Mouse (Mus musculus): ENCODE measurements at regions not wholly inside any gene's neighbourhood (a gene's known extent, or its start where the extent isn't known, plus 50 kb on each side); places are given as distances from the start of the nearest gene placed in this dataset.

DNA sequence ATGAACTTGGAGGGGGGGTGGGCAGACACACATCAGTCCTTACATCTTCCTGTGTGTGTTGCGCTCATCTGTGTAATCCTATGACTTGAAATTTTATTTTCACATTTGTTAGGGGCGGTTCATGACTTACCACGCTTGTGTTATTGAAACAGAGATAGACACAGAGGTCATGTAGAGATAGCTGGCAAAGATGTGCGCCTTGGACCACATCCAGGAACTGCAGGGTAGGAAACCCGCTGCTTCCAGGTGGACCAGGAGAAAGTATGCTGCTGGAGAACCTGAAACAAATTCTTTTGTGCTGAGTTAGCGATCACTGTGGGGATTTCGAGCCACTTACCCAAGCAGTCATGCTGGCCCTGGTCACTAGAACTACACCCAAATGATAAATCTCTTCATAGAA, 89.1 kb downstream of the Kcnj2 start:
- DNase-seq (ENCODE audit: low spot score) (no peak), ATAC-seq (ENCODE audit: low FRiP score) (no peak)
- H3K4me1 ChIP-seq (ENCODE audit: insufficient read depth, low read length): no peaks in the 10 kb centered on the region
- WGBS: 89% methylated on average over 7 of the region's 7 CpGs
- no peak overlapping the region for H3K4me2 ChIP-seq (ENCODE audit: low read depth, low read length, poor library complexity, severe bottlenecking)
- H3K9me3 ChIP-seq (ENCODE audit: low read length): no peaks in the 10 kb centered on the region
- no peaks in the 10 kb centered on the region for H3K36me3 ChIP-seq (ENCODE audit: insufficient read depth, low read length)
- TF ChIP-seq CTCF (IDR thresholded peaks at IDR 0.05): no peak
- H3K27ac ChIP-seq (ENCODE audit: low read depth, low read length): no peak overlapping the region
- H3K4me3 ChIP-seq (ENCODE audit: low read depth, low read length): no peak overlapping the region
- H3K27me3 ChIP-seq (ENCODE audit: insufficient read depth, low read length): no peaks in the 10 kb centered on the region
- H3K9ac ChIP-seq (replicated peaks; ENCODE audit: low read length, poor library complexity, severe bottlenecking): no peak overlapping the region

DNA sequence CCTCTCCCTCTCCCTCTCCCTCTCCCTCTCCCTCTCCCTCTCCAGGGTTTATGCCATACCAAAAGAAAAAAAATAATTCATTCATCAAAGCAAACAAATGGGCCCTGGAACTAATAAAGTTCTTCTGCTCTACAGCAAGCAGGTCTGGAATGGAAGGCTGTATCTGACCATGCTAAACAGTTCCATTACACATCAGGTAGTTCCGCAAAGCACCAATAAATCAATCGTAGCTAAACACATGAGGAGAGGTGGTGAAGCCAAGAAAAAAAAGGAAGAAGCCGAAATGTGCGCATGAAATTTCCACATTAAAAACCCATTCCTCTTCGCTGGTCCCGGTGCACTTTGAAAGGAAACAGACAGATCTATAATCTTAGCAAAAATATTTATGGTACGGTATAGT, 89.8 kb downstream of the Kcnj2 start:
- TF ChIP-seq CTCF (IDR thresholded peaks at IDR 0.05): no peak
- H3K27me3 ChIP-seq (ENCODE audit: insufficient read depth, low read length): no peaks in the 10 kb centered on the region
- H3K4me3 ChIP-seq (ENCODE audit: low read depth, low read length): no peak overlapping the region
- ATAC-seq (ENCODE audit: low FRiP score): no peak
- no peak overlapping the region for H3K27ac ChIP-seq (ENCODE audit: low read depth, low read length)
- 90% methylated on average over 7 of the region's 7 CpGs for WGBS
- no peak overlapping the region for H3K9ac ChIP-seq (replicated peaks; ENCODE audit: low read length, poor library complexity, severe bottlenecking)
- DNase-seq (ENCODE audit: low spot score): no peak
- no peaks in the 10 kb centered on the region for H3K9me3 ChIP-seq (ENCODE audit: low read length)
- no peaks in the 10 kb centered on the region for H3K4me1 ChIP-seq (ENCODE audit: insufficient read depth, low read length)
- no peak overlapping the region for H3K4me2 ChIP-seq (ENCODE audit: low read depth, low read length, poor library complexity, severe bottlenecking)
- no peaks in the 10 kb centered on the region for H3K36me3 ChIP-seq (ENCODE audit: insufficient read depth, low read length)

DNA sequence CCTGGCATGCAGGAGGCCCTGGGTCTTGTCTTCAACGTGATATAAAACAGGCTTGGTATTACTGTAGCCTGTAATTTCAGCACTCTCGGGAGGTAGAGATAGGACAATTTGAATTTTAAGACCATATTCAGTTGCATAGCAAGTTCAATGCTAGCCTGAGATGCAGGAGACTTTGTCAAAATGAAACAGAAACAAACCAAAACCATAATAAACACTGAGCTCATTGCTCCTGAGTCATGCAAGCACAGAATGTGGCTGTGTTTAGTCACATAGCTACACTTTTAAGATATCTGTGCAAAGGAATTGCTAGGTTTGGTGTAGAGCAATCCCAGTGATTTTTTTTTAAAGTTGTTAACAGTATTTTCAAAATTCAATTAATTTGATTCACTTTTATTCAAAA, 93.3 kb downstream of the Kcnj2 start:
- Histone ChIP-seq H3K9me3 (ENCODE audit: low read length) (no peaks in the 10 kb centered on the region), H3K36me3 (ENCODE audit: insufficient read depth, low read length) (no peaks in the 10 kb centered on the region), H3K4me3 (ENCODE audit: low read depth, low read length) (no peak overlapping the region), H3K27ac (ENCODE audit: low read depth, low read length) (no peak overlapping the region), H3K4me1 (ENCODE audit: insufficient read depth, low read length) (no peaks in the 10 kb centered on the region), H3K9ac (replicated peaks; ENCODE audit: low read length, poor library complexity, severe bottlenecking) (no peak overlapping the region), H3K27me3 (ENCODE audit: insufficient read depth, low read length) (no peaks in the 10 kb centered on the region), H3K4me2 (ENCODE audit: low read depth, low read length, poor library complexity, severe bottlenecking) (no peak overlapping the region)
- ATAC-seq (ENCODE audit: low FRiP score) (no peak), DNase-seq (ENCODE audit: low spot score) (no peak)
- 85% methylated on average over 2 of the region's 2 CpGs for WGBS
- TF ChIP-seq CTCF (IDR thresholded peaks at IDR 0.05): no peak

DNA sequence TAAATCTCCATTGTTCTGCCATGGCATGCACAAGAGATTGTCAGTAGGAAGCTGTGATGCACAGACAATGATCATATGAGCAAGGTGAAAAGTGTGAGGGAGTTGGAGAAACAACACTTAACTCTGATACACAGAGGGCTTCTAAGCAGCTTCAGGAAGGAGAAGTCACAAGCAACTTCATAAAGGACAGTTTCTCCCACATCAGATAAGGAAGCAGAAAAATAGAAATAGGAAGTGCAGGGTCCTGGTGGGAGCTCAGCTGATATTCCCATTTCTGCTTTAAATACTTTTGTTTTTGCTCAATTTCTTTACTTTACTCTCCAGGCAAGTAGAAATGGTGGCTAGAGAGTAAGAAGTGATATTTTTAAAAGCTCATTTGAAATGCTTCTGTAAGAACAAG, 98.9 kb downstream of the Kcnj2 start:
- H3K4me2 ChIP-seq (ENCODE audit: low read depth, low read length, poor library complexity, severe bottlenecking): no peak overlapping the region
- H3K9me3 ChIP-seq (ENCODE audit: low read length): no peaks in the 10 kb centered on the region
- H3K4me3 ChIP-seq (ENCODE audit: low read depth, low read length): no peak overlapping the region
- H3K36me3 ChIP-seq (ENCODE audit: insufficient read depth, low read length): no peaks in the 10 kb centered on the region
- H3K9ac ChIP-seq (replicated peaks; ENCODE audit: low read length, poor library complexity, severe bottlenecking): no peak overlapping the region
- no peak for ATAC-seq (ENCODE audit: low FRiP score)
- H3K4me1 ChIP-seq (ENCODE audit: insufficient read depth, low read length): no peaks in the 10 kb centered on the region
- H3K27ac ChIP-seq (ENCODE audit: low read depth, low read length): no peak overlapping the region
- TF ChIP-seq CTCF (IDR thresholded peaks at IDR 0.05): no peak
- H3K27me3 ChIP-seq (ENCODE audit: insufficient read depth, low read length): no peaks in the 10 kb centered on the region
- DNase-seq (ENCODE audit: low spot score): no peak

DNA sequence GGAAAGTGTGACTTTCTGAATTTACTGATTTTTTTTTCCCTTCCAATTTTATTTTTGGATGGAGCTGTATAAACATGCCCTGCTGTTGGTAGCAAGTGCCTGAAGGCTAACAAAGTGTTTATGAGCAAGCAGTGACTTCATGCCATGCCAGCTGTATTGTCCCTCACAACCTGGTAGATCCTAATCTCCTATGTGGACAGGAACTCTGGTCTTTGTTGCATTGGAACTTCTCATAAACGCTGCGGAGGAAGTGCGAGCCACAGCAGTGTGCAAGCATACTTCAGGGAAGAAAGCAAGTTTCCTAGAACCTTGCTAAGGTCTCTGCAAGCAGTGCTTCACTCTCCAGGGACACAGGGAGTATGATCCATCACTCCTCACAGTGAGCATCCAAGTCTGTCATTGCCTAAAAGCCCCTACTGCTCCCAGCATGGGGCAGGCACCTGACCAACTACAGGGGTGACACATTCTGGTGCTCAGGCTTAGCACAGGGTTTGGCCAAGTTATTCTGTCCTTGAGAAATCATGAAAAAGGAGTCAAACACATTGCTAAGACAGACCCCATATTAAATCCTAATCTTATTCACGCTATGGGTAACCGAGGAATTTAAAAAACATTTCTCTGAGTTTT, 104.3 kb downstream of the Kcnj2 start:
- 85% methylated on average over 5 of the region's 5 CpGs for whole genome bisulfite sequencing
- H3K27ac ChIP-seq (ENCODE audit: low read depth, low read length): no peak overlapping the region
- no peak overlapping the region for H3K4me2 ChIP-seq (ENCODE audit: low read depth, low read length, poor library complexity, severe bottlenecking)
- H3K4me1 ChIP-seq (ENCODE audit: insufficient read depth, low read length): no peaks in the 10 kb centered on the region
- no peak for TF ChIP-seq CTCF (IDR thresholded peaks at IDR 0.05)
- H3K36me3 ChIP-seq (ENCODE audit: insufficient read depth, low read length): no peaks in the 10 kb centered on the region
- H3K4me3 ChIP-seq (ENCODE audit: low read depth, low read length): no peak overlapping the region
- no peak for ATAC-seq (ENCODE audit: low FRiP score)
- H3K9me3 ChIP-seq (ENCODE audit: low read length): no peaks in the 10 kb centered on the region
- no peak overlapping the region for H3K9ac ChIP-seq (replicated peaks; ENCODE audit: low read length, poor library complexity, severe bottlenecking)
- no peak for DNase-seq (ENCODE audit: low spot score)
- no peaks in the 10 kb centered on the region for H3K27me3 ChIP-seq (ENCODE audit: insufficient read depth, low read length)

DNA sequence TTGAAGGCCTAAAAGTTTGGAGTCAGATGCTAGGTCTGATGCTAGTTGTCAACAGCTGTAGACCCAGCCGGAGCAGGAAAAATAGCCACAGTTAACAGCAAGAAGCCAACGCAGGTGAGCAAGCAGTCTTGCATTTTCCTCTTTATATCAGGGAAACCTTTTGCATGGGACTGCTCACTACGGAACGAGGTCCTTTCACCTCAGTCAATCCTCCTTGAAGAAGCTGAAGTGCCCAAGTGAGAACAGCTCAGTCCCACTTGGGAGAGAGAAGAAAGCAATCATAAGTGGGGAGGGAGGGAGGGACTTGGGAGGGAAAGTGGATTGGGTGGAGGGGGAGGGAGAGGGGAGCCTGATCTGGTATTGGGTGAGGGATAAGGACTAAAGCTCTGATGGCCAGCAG, 107.6 kb downstream of the Kcnj2 start:
- Histone ChIP-seq H3K9ac (replicated peaks; ENCODE audit: low read length, poor library complexity, severe bottlenecking) (no peak overlapping the region), H3K4me1 (ENCODE audit: insufficient read depth, low read length) (no peaks in the 10 kb centered on the region), H3K36me3 (ENCODE audit: insufficient read depth, low read length) (no peaks in the 10 kb centered on the region), H3K9me3 (ENCODE audit: low read length) (no peaks in the 10 kb centered on the region), H3K4me2 (ENCODE audit: low read depth, low read length, poor library complexity, severe bottlenecking) (no peak overlapping the region), H3K4me3 (ENCODE audit: low read depth, low read length) (no peak overlapping the region), H3K27me3 (ENCODE audit: insufficient read depth, low read length) (no peaks in the 10 kb centered on the region), H3K27ac (ENCODE audit: low read depth, low read length) (no peak overlapping the region)
- DNase-seq (ENCODE audit: low spot score) (no peak), ATAC-seq (ENCODE audit: low FRiP score) (no peak)
- WGBS: 92% methylated on average over 4 of the region's 4 CpGs
- TF ChIP-seq CTCF (IDR thresholded peaks at IDR 0.05): no peak

Measured in midbrain, postnatal 0 days (tissue).